Mouse (Mus musculus): Measurements from ENCODE around the gene Pik3ip1. TPM values are rescaled to one million over a fixed set of nuclear protein-coding genes. Genes with fewer than 3 reads are reported as not detected.

Pik3ip1 gene
- polyA plus RNA-seq, 1 experiment from 2014 or later: 14.8 TPM

DNA sequence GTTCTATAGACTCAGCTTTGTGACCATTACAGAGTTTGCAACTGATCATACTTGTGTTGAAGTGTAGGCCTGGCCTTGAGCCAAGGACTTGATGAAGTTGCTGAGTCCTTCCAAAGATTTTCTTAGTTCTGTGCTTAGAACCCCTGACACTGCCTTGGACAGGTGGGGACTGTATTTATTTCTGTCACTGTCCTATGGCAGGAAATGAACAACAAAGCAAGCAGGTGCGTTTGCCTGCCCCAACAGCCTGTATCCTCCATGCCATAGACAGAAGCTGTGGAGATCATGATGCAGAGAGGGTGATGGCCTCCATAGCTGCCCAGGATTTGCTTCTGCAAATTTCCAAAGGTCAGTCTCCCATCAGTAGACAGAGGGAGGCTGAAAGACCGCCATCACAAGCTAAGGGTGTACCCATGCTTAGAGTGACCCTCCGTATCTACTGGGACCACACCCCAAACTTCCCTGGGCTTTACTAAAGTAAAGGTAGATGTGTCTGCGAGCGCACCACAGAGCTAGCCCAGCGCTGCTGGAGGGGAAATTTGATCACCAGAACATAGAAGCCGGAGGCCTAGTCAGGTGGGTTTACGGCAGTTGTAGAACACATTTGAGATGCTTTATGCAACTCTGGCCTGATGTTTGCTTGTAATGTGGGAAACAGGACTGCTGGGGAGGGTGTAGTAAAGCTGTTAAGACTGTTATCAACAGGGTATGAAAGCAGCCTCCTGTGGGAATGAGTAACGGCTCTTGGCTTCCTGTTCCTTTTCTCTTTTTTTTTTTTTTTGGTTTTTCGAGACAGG, 19.2 kb upstream of the Pik3ip1 start:
- Histone ChIP-seq H3K9me3 (replicated peaks; ENCODE audit: low read length) (no peaks in the 10 kb centered on the region), H3K27me3 (ENCODE audit: insufficient read depth, low read length) (no peaks in the 10 kb centered on the region), H3K36me3 (ENCODE audit: insufficient read depth, low read length) (peaks cover 50% of the 10 kb centered on the region), H3K4me2 (ENCODE audit: low read length) (no peak overlapping the region), H3K9ac (ENCODE audit: low read depth, low read length) (no peak overlapping the region), H3K4me1 (replicated peaks; ENCODE audit: insufficient read depth, low read length) (no peaks in the 10 kb centered on the region), H3K27ac (no peak overlapping the region), H3K4me3 (replicated peaks; ENCODE audit: low read depth, low read length) (no peak overlapping the region)
- ATAC-seq (replicated peaks; ENCODE audit: low FRiP score, low read depth) (no peak), DNase-seq (ENCODE audit: low spot score) (no peak)
- TF ChIP-seq CTCF (IDR thresholded peaks at IDR 0.05; ENCODE audit: low read depth): no peak
- 78% methylated on average over 10 of the region's 10 CpGs for WGBS

DNA sequence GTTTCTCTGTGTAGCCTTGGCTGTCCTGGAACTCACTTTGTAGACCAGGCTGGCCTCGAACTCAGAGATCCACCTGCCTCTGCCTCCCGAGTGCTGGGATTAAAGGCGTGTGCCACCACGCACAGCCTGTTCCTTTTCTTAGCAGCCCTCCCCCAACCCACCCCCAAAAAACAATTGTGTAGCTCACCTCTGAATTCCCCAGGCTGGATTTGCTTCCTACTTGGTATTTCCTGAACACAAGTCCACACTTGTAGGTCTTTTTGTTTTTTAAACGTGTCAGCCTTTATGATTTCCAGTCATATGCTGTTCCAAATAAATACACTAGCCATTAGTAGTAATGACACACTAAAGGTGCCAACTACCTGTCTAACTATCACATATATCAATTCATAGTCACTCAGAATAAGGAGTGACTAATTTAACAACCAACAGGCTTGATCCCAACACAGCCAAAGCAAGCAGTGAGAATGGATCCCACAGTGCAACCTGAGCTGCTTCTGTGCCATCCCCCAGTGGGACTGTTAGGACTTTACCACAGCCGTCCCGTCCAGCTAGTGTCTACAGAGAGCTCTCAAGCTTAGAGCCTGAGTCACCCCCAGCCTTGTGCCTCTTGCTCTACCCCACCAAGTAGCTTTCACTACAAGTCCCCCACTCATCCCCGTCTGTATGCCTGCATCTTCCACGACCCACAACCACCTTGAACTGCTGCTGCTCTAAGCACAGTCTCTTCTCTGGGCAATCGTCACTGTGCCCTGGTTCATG, 18.4 kb upstream of the Pik3ip1 start:
- WGBS: 76% methylated on average over 10 of the region's 10 CpGs
- DNase-seq (ENCODE audit: low spot score) (no peak), ATAC-seq (replicated peaks; ENCODE audit: low FRiP score, low read depth) (no peak)
- Histone ChIP-seq H3K4me2 (ENCODE audit: low read length) (no peak overlapping the region), H3K9ac (ENCODE audit: low read depth, low read length) (no peak overlapping the region), H3K9me3 (replicated peaks; ENCODE audit: low read length) (no peaks in the 10 kb centered on the region), H3K36me3 (ENCODE audit: insufficient read depth, low read length) (peaks cover 43% of the 10 kb centered on the region), H3K27ac (no peak overlapping the region), H3K4me3 (replicated peaks; ENCODE audit: low read depth, low read length) (no peak overlapping the region), H3K27me3 (ENCODE audit: insufficient read depth, low read length) (no peaks in the 10 kb centered on the region), H3K4me1 (replicated peaks; ENCODE audit: insufficient read depth, low read length) (no peaks in the 10 kb centered on the region)
- no peak for TF ChIP-seq CTCF (IDR thresholded peaks at IDR 0.05; ENCODE audit: low read depth)

DNA sequence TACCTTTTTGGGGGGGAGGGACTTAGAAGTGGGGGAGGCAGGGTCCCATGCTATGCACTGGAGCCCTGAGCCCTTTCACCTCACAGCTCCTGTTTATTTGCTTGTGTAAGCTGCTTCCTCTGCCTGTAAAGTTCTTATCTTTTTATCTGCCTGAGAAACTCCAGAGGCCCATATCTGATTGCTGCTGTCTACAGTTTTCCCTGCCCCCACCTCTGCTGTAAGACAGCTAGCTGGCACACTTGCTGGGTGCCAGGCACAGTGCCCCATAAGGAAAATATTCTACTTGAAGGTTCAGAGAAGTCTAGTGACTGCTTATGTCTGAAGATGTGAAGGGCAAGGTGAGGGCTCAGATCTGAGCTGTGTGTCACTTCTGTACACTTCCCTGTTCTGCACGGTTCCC, 16.9 kb upstream of the Pik3ip1 start:
- H3K36me3 ChIP-seq (ENCODE audit: insufficient read depth, low read length): peaks cover 27% of the 10 kb centered on the region
- H3K4me2 ChIP-seq (ENCODE audit: low read length): no peak overlapping the region
- no peaks in the 10 kb centered on the region for H3K4me1 ChIP-seq (replicated peaks; ENCODE audit: insufficient read depth, low read length)
- no peak for TF ChIP-seq CTCF (IDR thresholded peaks at IDR 0.05; ENCODE audit: low read depth)
- H3K9ac ChIP-seq (ENCODE audit: low read depth, low read length): no peak overlapping the region
- no peak overlapping the region for H3K4me3 ChIP-seq (replicated peaks; ENCODE audit: low read depth, low read length)
- no peaks in the 10 kb centered on the region for H3K27me3 ChIP-seq (ENCODE audit: insufficient read depth, low read length)
- ATAC-seq (replicated peaks; ENCODE audit: low FRiP score, low read depth): no peak
- no peak for DNase-seq (ENCODE audit: low spot score)
- peak overlapping the region; percentile 54; the same call in 1 of the 2 replicates for H3K27ac ChIP-seq
- 77% methylated on average over 1 of the region's 1 CpGs for WGBS
- no peaks in the 10 kb centered on the region for H3K9me3 ChIP-seq (replicated peaks; ENCODE audit: low read length)

DNA sequence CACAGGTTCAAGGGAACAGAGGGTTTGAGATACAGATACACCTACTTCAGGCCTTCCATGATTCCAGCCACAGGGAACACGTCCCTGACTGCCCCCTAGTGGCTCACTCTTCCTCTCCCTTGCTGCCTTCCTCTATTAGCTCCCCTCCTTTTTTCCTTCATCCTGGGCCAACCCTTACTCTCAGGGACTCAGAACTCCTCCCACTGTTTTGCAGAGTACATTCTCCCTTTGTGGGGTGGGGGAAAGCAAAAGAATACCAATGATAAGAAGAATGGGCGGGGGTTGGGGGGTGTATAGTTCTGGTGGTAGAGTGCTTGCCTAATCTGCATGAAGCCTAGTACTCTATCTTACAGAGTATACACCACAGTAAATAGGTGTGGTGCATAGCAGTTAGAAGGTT, 16.1 kb upstream of the Pik3ip1 start:
- no peaks in the 10 kb centered on the region for H3K27me3 ChIP-seq (ENCODE audit: insufficient read depth, low read length)
- DNase-seq (ENCODE audit: low spot score): peak; percentile 84
- no peaks in the 10 kb centered on the region for H3K9me3 ChIP-seq (replicated peaks; ENCODE audit: low read length)
- H3K9ac ChIP-seq (ENCODE audit: low read depth, low read length): no peak overlapping the region
- peak; percentile 68 for ATAC-seq (replicated peaks; ENCODE audit: low FRiP score, low read depth)
- H3K36me3 ChIP-seq (ENCODE audit: insufficient read depth, low read length): peaks cover 19% of the 10 kb centered on the region
- TF ChIP-seq CTCF (IDR thresholded peaks at IDR 0.05; ENCODE audit: low read depth): peak; percentile 87
- no peaks in the 10 kb centered on the region for H3K4me1 ChIP-seq (replicated peaks; ENCODE audit: insufficient read depth, low read length)
- WGBS: 34% methylated on average over 2 of the region's 2 CpGs
- H3K27ac ChIP-seq: no peak overlapping the region
- H3K4me2 ChIP-seq (ENCODE audit: low read length): no peak overlapping the region
- H3K4me3 ChIP-seq (replicated peaks; ENCODE audit: low read depth, low read length): no peak overlapping the region

DNA sequence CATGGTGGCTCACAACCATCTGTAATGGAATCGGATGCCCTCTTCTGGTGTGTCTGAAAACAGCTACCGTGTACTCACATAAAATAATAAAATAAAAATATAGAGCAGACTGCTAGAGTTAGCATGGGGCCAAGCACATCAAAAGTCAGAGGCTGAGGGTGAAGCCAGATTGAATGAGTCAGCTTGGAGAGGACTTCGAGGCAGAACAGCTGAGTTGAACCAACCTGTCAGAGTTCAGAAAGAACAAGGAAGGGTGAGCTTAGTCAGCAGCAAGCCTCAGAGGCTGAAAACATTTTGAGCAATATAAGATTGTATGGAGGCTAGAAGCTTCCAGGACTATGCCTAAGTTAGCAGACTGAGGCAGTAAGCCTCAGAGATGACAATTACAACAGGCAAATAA, 11.9 kb upstream of the Pik3ip1 start:
- no peaks in the 10 kb centered on the region for H3K4me1 ChIP-seq (replicated peaks; ENCODE audit: insufficient read depth, low read length)
- WGBS: 82% methylated on average over 3 of the region's 3 CpGs
- DNase-seq (ENCODE audit: low spot score) (no peak), ATAC-seq (replicated peaks; ENCODE audit: low FRiP score, low read depth) (no peak)
- no peak overlapping the region for H3K4me3 ChIP-seq (replicated peaks; ENCODE audit: low read depth, low read length)
- H3K36me3 ChIP-seq (ENCODE audit: insufficient read depth, low read length): no peaks in the 10 kb centered on the region
- H3K27ac ChIP-seq: no peak overlapping the region
- no peak overlapping the region for H3K4me2 ChIP-seq (ENCODE audit: low read length)
- H3K27me3 ChIP-seq (ENCODE audit: insufficient read depth, low read length): no peaks in the 10 kb centered on the region
- TF ChIP-seq CTCF (IDR thresholded peaks at IDR 0.05; ENCODE audit: low read depth): no peak
- H3K9me3 ChIP-seq (replicated peaks; ENCODE audit: low read length): no peaks in the 10 kb centered on the region
- no peak overlapping the region for H3K9ac ChIP-seq (ENCODE audit: low read depth, low read length)

DNA sequence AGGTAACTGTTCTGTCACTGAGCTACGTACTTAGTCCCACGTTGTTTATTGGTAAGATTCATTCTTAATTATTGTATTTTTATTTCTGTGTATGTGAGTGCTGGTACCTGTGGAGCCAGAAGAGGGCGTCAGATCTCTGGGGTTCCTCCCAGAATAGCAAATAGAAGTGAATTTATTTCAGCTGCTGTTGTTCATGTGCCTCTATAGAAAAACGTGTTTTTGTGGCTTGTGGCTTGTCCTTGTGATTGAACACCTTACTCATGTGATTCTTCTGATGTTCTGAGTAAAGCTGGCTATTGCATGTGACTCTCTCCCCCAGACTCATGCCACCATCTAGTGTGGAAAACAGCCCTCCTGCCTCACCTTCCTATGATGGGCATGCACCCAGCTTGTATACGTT, 1.9 kb upstream of the Pik3ip1 start:
- H3K36me3 ChIP-seq (ENCODE audit: insufficient read depth, low read length): no peaks in the 10 kb centered on the region
- no peaks in the 10 kb centered on the region for H3K9me3 ChIP-seq (replicated peaks; ENCODE audit: low read length)
- H3K4me2 ChIP-seq (ENCODE audit: low read length): no peak overlapping the region
- peaks cover 5% of the 10 kb centered on the region for H3K4me1 ChIP-seq (replicated peaks; ENCODE audit: insufficient read depth, low read length)
- H3K27me3 ChIP-seq (ENCODE audit: insufficient read depth, low read length): no peaks in the 10 kb centered on the region
- no peak overlapping the region for H3K4me3 ChIP-seq (replicated peaks; ENCODE audit: low read depth, low read length)
- no peak overlapping the region for H3K27ac ChIP-seq
- no peak for ATAC-seq (replicated peaks; ENCODE audit: low FRiP score, low read depth)
- WGBS: 74% methylated on average over 5 of the region's 5 CpGs
- no peak for DNase-seq (ENCODE audit: low spot score)
- 0 out of 2 replicates have a peak, but pooled peaks have one; percentile 20 for TF ChIP-seq CTCF (IDR thresholded peaks at IDR 0.05; ENCODE audit: low read depth)
- H3K9ac ChIP-seq (ENCODE audit: low read depth, low read length): no peak overlapping the region
